Mouse (Mus musculus): ENCODE measurements around the gene Ermap. TPM values are rescaled to one million over a fixed set of nuclear protein-coding genes. Genes with fewer than 3 reads are reported as not detected.

The Ermap gene
- polyA plus RNA-seq, 1 experiment from 2014 or later, result 9.7 TPM

DNA sequence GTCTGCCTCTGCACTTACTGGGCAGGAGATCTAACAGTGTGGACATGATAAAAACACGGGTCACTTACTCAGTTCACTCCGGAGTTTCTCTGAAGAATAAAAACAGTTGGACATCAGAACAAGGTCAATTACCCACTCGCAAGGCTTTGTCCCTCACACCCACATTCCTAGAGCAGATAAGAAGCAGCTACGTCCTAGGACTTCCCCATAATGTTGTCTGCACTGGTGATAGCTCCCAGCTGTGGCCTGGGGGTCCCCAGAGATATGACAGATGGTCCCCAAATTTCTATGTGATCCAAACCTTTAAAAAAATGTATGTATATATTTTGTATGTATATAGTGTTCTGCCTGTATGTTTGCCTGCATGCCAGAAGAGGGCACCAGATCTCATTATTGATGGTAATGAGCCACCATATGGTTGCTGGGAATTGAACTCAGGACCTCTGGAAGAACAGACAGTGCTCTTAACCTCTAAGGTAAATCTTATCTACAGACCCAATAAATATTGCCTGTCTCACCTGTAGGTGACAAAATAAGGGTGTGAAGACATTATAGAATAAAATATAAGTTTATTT, 9.6 kb downstream of the Ermap start:
- H3K9me3 ChIP-seq (replicated peaks), result no peaks in the 10 kb centered on the region
- 58% methylated on average over 4 of the region's 4 CpGs for WGBS
- H3K27ac ChIP-seq (replicated peaks), result no peak overlapping the region
- DNase-seq (ENCODE audit: low spot score), result no peak
- H3K36me3 ChIP-seq, result no peaks in the 10 kb centered on the region
- no peaks in the 10 kb centered on the region for H3K4me1 ChIP-seq
- no peak overlapping the region for H3K4me3 ChIP-seq
- H3K27me3 ChIP-seq (ENCODE audit: low read depth, poor library complexity, severe bottlenecking), result no peaks in the 10 kb centered on the region

DNA sequence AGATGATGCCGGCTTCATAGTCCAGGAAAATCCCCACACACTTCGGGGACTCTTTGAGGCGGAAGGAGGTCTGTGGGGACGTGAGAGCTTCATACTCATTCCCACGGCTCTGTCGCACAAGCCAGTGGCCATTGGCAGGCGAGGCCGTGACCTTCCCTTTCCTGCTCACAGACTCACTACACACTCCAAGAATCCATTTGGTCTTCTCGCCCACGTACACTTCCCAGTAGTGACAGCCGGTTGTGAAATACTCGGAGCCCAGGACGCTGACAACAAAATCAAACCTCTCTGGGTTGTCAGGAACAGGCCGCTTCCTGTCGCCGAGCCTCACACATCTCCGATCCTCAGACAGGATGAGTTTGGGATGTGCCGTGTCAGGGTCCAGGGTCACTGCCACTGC, 11.5 kb downstream of the Ermap start:
- Histone ChIP-seq H3K27me3 (ENCODE audit: low read depth, poor library complexity, severe bottlenecking) (no peaks in the 10 kb centered on the region), H3K36me3 (no peaks in the 10 kb centered on the region), H3K9me3 (replicated peaks) (no peaks in the 10 kb centered on the region), H3K4me3 (no peak overlapping the region), H3K27ac (replicated peaks) (no peak overlapping the region), H3K4me1 (peaks cover 8% of the 10 kb centered on the region)
- DNase-seq (ENCODE audit: low spot score), result no peak
- WGBS, result 82% methylated on average over 18 of the region's 18 CpGs

DNA sequence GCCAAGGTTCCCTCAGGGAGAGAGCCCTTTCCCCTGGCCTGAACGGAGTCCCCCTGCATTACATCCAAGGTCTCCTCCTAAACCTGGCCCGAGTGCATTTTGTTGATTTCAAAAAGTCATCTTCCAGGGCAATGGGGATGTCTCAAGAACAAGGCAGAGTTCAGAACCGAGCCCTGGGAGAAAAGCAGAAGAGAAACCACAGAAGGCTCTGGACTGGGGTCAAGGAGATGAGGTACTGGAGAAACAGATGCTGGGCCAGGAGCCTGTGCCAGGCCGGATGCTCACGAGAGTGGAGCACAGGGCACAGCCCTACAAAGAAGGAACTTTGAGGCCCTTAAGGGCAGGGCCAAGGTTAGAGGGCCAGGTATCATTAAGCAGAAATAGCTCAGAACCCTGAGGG, 12.1 kb downstream of the Ermap start:
- Histone ChIP-seq H3K9me3 (replicated peaks) (no peaks in the 10 kb centered on the region), H3K27me3 (ENCODE audit: low read depth, poor library complexity, severe bottlenecking) (no peaks in the 10 kb centered on the region), H3K4me1 (peaks cover 14% of the 10 kb centered on the region), H3K4me3 (no peak overlapping the region), H3K36me3 (no peaks in the 10 kb centered on the region), H3K27ac (replicated peaks) (no peak overlapping the region)
- WGBS, result 82% methylated on average over 5 of the region's 5 CpGs
- DNase-seq (ENCODE audit: low spot score), result no peak

DNA sequence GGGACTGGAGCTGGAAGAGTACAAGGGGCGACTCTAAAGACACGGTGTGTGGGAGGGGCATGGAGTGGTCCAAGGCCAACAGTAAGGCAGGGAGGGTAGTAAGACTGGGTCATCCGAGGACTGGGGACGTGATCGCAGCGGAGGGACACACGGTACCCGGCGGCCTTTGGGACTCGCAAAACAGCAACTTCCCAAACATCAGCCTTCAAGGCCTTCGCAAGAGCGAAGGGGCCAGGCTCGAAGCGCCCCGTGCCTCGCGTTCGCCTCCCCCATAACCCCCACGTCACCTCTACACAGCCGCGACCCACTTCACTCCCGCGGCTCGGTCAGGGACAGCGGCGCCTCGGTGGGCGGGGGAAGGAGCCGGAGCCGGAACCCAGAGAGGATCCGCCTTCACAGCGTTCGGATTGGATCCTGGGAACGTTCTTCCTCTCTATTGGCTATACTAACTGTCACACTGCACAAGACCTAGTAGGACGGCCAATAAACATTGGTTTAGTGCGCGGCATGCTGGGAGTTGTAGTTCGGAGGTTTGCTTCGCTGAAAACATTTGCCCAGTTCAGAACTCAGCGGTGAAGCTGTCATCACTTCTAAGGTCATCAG, 15.9 kb downstream of the Ermap start, which contains the start of gene Zfp691:
Gene Zfp691, minus strand, starts transcription at position 345 of the 603 bp plus-strand sequence.
- peaks cover 35% of the 10 kb centered on the region for H3K4me1 ChIP-seq
- no peaks in the 10 kb centered on the region for H3K27me3 ChIP-seq (ENCODE audit: low read depth, poor library complexity, severe bottlenecking)
- H3K36me3 ChIP-seq, result peaks cover 33% of the 10 kb centered on the region
- H3K27ac ChIP-seq (replicated peaks), result peak within 1 kb of the TSS; percentile 87
- H3K4me3 ChIP-seq, result peak within 1 kb of the TSS; percentile 83
- DNase-seq (ENCODE audit: low spot score), result peak; percentile 93
- no peaks in the 10 kb centered on the region for H3K9me3 ChIP-seq (replicated peaks)
- under 1% methylated on average over 40 of the region's 40 CpGs for WGBS

DNA sequence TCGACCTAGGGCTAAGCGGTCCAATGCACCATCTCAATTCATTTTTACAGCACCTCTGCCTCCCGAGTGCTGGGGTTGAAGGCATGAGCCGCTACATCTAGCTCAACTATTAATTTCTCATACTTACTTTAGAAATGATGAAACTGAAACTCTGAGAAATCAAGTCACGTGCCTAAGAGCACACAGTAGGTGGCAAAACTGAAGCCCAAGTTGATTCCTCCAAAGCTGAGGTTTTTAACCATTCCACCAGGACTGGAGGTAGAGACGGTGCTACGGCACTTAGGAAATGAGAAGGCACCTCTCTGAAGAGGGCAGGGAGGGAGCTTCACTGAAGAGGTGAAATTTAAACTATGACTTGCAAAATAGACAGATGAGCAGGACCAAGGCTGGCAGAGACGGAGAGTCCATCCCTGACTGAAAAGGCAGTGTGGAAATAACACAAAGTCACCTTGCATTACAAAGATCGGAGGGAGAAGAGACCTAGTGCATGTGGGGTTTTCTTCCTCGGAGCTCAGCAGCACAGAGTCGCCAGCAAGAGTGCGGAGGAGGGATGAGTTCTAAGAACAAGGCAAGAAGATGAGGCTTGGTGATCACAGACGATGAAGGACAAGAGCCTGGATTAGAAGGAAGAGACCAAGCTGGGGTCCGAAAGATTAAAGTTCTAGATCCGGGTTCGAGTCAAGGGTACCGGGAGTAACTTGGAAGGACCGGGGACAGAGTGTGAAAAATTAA, 16.7 kb downstream of the Ermap start:
- H3K27ac ChIP-seq (replicated peaks), result peak overlapping the region; percentile 87
- DNase-seq (ENCODE audit: low spot score), result peak; percentile 20

DNA sequence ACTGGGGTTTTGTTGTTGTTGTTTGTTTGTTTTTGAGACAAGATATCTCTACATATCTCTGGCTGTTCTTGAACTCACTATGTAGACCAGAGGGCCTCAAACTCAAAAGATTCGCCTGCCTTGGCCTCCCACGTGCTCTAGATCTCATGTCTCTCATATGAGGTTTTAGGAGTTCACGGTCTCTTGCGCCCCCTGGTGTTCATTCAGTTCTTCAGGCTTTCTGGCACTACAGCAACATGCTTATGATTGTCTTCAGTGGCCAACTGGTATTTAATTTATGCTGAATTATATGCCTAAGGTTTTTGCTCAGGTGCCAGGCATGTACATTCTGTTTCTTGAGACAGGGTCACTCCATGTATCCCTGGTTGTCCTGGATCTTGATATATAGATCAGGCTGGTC, 22.1 kb downstream of the Ermap start:
- WGBS, result 6% methylated on average over 4 of the region's 4 CpGs

More for the DNA sequence above, 16.7 kb downstream of the Ermap start:
- no peaks in the 10 kb centered on the region for H3K9me3 ChIP-seq (replicated peaks)
- H3K27me3 ChIP-seq (ENCODE audit: low read depth, poor library complexity, severe bottlenecking), result no peaks in the 10 kb centered on the region
- H3K4me1 ChIP-seq, result peaks cover 35% of the 10 kb centered on the region
- WGBS, result 51% methylated on average over 18 of the region's 18 CpGs
- peaks cover 42% of the 10 kb centered on the region for H3K36me3 ChIP-seq
- H3K4me3 ChIP-seq, result peak overlapping the region; percentile 83

DNA sequence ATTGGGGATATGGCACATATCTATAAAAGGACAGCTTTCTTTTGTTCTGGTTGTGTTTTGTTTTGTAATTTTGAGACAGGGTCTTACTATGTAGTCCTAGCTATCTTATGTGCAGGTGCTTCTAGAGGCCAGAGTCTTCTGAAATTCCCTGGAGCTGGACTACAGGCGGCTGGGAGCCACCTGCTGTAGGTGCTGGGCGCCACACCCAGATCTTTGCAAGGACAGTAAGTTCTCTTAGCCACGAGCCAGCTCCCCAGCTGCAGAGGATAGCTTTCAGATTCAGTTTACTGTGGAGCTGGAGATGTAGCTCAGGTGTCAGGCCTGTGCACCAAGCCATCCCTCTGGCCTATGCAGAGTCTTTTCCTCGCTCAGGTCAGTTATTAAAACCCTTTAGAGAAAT, 22.7 kb downstream of the Ermap start:
- Histone ChIP-seq H3K9me3 (replicated peaks) (no peaks in the 10 kb centered on the region), H3K4me1 (peaks cover 15% of the 10 kb centered on the region), H3K36me3 (peaks cover 39% of the 10 kb centered on the region), H3K4me3 (no peak overlapping the region), H3K27ac (replicated peaks) (no peak overlapping the region), H3K27me3 (ENCODE audit: low read depth, poor library complexity, severe bottlenecking) (no peaks in the 10 kb centered on the region)
- 80% methylated on average over 4 of the region's 4 CpGs for WGBS
- no peak for DNase-seq (ENCODE audit: low spot score)

More for the DNA sequence above, 22.1 kb downstream of the Ermap start:
- Histone ChIP-seq H3K27ac (replicated peaks) (no peak overlapping the region), H3K27me3 (ENCODE audit: low read depth, poor library complexity, severe bottlenecking) (no peaks in the 10 kb centered on the region), H3K4me3 (no peak overlapping the region), H3K4me1 (peaks cover 21% of the 10 kb centered on the region), H3K9me3 (replicated peaks) (no peaks in the 10 kb centered on the region), H3K36me3 (peaks cover 43% of the 10 kb centered on the region)
- DNase-seq (ENCODE audit: low spot score), result peak; percentile 80

DNA sequence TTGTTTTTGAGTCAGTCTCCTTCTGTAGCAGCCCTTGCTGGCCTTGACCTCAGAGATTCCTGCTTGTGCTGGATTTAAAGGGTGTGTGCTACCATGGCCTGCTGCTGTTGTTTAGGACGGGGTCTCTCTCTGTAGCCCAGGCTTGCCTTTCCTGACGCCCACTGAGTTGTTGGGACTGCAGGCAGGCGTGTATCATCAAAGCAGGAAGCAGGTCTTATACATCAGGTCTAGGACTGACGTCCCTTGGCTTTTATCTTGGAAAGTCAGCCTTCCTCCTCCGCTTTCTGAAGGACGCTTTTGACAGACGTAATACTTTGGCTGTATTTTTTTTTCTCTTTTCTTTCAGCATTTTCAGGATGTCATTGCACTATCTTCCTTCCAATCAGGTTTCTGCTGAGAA, 23.9 kb downstream of the Ermap start:
- no peaks in the 10 kb centered on the region for H3K9me3 ChIP-seq (replicated peaks)
- H3K27me3 ChIP-seq (ENCODE audit: low read depth, poor library complexity, severe bottlenecking), result no peaks in the 10 kb centered on the region
- WGBS, result 75% methylated on average over 7 of the region's 7 CpGs
- DNase-seq (ENCODE audit: low spot score), result no peak
- H3K4me3 ChIP-seq, result no peak overlapping the region
- H3K27ac ChIP-seq (replicated peaks), result no peak overlapping the region
- H3K36me3 ChIP-seq, result peaks cover 29% of the 10 kb centered on the region
- H3K4me1 ChIP-seq, result peaks cover 6% of the 10 kb centered on the region

DNA sequence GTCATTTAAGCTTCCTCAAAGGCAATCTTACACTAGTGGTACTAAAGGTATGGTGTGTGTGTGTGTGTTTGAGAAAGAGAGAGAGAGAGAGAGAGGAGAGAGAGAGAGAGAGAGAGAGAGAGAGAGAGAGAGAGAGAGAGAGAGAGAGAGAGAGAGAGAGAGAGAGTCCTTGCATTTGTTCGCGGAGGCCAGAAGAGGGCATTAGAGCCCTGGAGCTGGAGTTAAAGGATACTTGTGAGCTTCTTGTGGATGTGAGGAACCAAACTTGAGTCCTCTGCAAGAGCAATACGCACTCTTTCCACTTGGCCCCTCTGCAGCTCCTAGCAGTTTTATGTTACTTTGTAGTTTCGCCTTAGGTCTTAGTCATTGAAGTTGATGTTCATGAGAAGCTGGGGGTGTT, 26.8 kb downstream of the Ermap start:
- H3K27ac ChIP-seq (replicated peaks), result no peak overlapping the region
- no peaks in the 10 kb centered on the region for H3K4me1 ChIP-seq
- H3K27me3 ChIP-seq (ENCODE audit: low read depth, poor library complexity, severe bottlenecking), result no peaks in the 10 kb centered on the region
- H3K9me3 ChIP-seq (replicated peaks), result no peaks in the 10 kb centered on the region
- WGBS, result 70% methylated on average over 4 of the region's 4 CpGs
- H3K36me3 ChIP-seq, result peaks cover under 1% of the 10 kb centered on the region; the same call in 1 of the 2 replicates
- no peak for DNase-seq (ENCODE audit: low spot score)
- H3K4me3 ChIP-seq, result no peak overlapping the region

DNA sequence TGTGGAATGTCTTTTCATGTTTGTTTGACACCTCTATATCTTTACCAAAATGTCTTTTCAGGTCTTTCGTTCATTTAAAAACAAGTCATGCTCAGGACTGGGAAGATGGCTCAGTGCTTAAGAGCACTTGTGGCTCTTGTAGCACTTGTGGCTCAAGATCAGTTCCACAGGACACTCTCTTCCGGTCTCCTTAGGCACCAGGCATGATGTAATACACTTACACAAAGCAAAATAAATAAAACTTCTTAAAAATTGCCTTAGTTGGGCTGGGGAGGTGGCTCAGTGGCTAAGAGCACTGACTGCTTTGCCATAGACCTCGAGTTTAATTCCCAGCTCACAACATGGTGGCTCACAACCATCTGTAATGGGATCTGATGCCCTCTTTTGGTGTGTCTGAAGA, 28.5 kb downstream of the Ermap start:
- Histone ChIP-seq H3K4me1 (no peaks in the 10 kb centered on the region), H3K9me3 (replicated peaks) (no peaks in the 10 kb centered on the region), H3K27ac (replicated peaks) (no peak overlapping the region), H3K4me3 (no peak overlapping the region), H3K36me3 (no peaks in the 10 kb centered on the region), H3K27me3 (ENCODE audit: low read depth, poor library complexity, severe bottlenecking) (no peaks in the 10 kb centered on the region)
- DNase-seq (ENCODE audit: low spot score), result no peak
- WGBS, result 82% methylated on average over 3 of the region's 3 CpGs

DNA sequence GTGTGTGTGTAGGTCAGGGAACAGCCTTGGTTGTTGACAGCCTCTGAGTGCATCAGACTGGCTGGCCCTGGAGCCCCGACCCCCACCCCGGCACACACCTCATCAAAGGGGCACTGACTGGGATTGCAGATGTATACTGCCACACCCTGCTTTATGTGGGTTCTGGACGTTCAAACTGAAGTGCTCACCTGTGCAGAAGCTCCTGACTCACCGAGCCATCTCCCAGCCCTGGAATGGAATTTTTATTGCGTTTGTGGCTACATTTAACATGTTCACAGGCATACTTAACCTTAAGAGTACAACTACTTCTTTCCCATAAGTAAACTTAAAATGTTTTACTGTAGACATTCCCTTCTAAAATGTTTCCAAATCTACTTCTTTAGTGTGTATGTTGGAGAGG, 31.9 kb downstream of the Ermap start:
- DNase-seq (ENCODE audit: low spot score), result no peak
- 86% methylated on average over 5 of the region's 5 CpGs for WGBS
- Histone ChIP-seq H3K9me3 (replicated peaks) (no peaks in the 10 kb centered on the region), H3K27me3 (ENCODE audit: low read depth, poor library complexity, severe bottlenecking) (no peaks in the 10 kb centered on the region), H3K27ac (replicated peaks) (no peak overlapping the region), H3K36me3 (no peaks in the 10 kb centered on the region), H3K4me3 (no peak overlapping the region), H3K4me1 (no peaks in the 10 kb centered on the region)

DNA sequence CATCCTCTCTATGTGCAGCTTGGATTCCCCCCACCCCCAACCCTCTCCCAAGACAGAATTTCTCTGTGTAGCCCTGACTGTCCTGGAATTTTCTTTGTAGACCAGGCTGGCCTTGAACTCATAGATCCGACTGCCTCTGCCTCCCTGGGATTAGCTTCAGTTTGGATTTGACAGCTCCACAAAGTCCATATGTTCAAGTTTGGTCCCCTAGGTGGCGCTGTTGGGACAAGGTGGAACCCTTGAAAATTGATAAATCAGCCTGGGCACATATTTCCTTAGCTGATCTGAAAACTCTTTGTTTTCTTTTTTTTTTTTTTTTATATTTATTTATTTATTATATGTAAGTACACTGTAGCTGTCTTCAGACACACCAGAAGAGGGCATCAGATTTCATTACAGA, 32.6 kb downstream of the Ermap start:
- Histone ChIP-seq H3K4me1 (no peaks in the 10 kb centered on the region), H3K36me3 (no peaks in the 10 kb centered on the region)
- WGBS, result 36% methylated on average over 2 of the region's 2 CpGs

DNA sequence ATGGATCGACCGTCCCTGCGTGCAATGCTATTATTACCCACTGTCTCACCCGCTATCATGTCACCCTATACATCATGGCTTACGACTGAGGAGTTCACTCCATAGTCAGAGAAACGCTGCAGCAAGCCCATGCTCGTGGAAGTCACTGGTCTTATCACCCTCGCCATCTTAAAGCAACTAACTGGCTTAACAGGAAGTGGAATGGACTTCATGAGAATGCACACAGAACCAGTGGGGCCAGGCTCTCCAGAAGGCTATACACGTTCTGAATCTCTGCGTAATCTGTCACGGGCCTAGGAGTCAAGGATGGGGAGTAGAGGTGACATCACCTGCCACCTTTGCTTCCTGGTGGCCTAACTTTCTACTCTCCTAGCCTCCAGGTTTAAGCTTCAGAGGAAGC, 41.1 kb downstream of the Ermap start:
- H3K27me3 ChIP-seq (ENCODE audit: low read depth, poor library complexity, severe bottlenecking), result peaks cover 1% of the 10 kb centered on the region; the same call in 1 of the 2 replicates
- no peak overlapping the region for H3K4me3 ChIP-seq
- WGBS, result 87% methylated on average over 11 of the region's 11 CpGs
- no peak for DNase-seq (ENCODE audit: low spot score)
- H3K27ac ChIP-seq (replicated peaks), result no peak overlapping the region
- H3K36me3 ChIP-seq, result no peaks in the 10 kb centered on the region
- H3K4me1 ChIP-seq, result peaks cover 8% of the 10 kb centered on the region
- H3K9me3 ChIP-seq (replicated peaks), result no peaks in the 10 kb centered on the region

More for the DNA sequence above, 32.6 kb downstream of the Ermap start:
- no peak overlapping the region for H3K4me3 ChIP-seq
- no peaks in the 10 kb centered on the region for H3K27me3 ChIP-seq (ENCODE audit: low read depth, poor library complexity, severe bottlenecking)
- peak; percentile 58 for DNase-seq (ENCODE audit: low spot score)
- no peak overlapping the region for H3K27ac ChIP-seq (replicated peaks)
- no peaks in the 10 kb centered on the region for H3K9me3 ChIP-seq (replicated peaks)
